Mouse (Mus musculus) forebrain, embryonic 15.5 days (tissue): ENCODE results near the gene Brap. TPM values are rescaled to one million over a fixed set of nuclear protein-coding genes. Genes with fewer than 3 reads are reported as not detected.

Experiments used
- ATAC-seq: fragments of 200-750 bp; cut with Nextera tagmentation; replicated peaks from 2 replicates; pipeline ENCODE4 v1.8.0; 2017; ENCODE audit warnings: mild to moderate bottlenecking, moderate TSS enrichment, moderate library complexity
- H3K27ac ChIP-seq: fragments of 300-500 bp; sonication (generic); replicated peaks from 2 replicates; pipeline ENCODE4 v1.5.1; 2015; ENCODE audit warnings: mild to moderate bottlenecking, inconsistent platforms
- H3K27me3 ChIP-seq: fragments of 300-500 bp; sonication (generic); 2 replicates; pipeline ENCODE4 v1.6.1; 2015; ENCODE audit warnings: inconsistent platforms
- H3K36me3 ChIP-seq: fragments of 300-500 bp; sonication (generic); 2 replicates; pipeline ENCODE4 v1.6.1; 2015; ENCODE audit warnings: mild to moderate bottlenecking, inconsistent platforms
- H3K4me1 ChIP-seq: fragments of 300-500 bp; sonication (generic); 2 replicates; pipeline ENCODE4 v1.6.1; 2015; ENCODE audit warnings: inconsistent platforms
- H3K4me2 ChIP-seq: fragments of 300-500 bp; sonication (generic); replicated peaks from 2 replicates; pipeline ENCODE4 v1.6.1; 2015; ENCODE audit warnings: mild to moderate bottlenecking, inconsistent platforms
- H3K4me3 ChIP-seq: fragments of 300-500 bp; sonication (generic); 2 replicates; pipeline ENCODE4 v1.5.1; 2015; ENCODE audit warnings: mild to moderate bottlenecking, inconsistent platforms
- H3K9ac ChIP-seq: fragments of 300-500 bp; sonication (generic); replicated peaks from 2 replicates; pipeline ENCODE4 v1.6.1; 2015; ENCODE audit warnings: mild to moderate bottlenecking, inconsistent platforms
- H3K9me3 ChIP-seq: fragments of 300-500 bp; sonication (generic); 2 replicates; pipeline ENCODE4 v1.6.1; 2016; ENCODE audit warnings: inconsistent platforms
- WGBS: fragments of 180-500 bp; shearing (Covaris S2); methylation state at CpG from one replicate; pipeline ENCODE4 v1.1.7; 2015; ENCODE audit warnings: mixed read lengths; 5-methylcytosine and 5-hydroxymethylcytosine counted together
- polyA plus RNA-seq: library from polyadenylated mRNA; unstranded; fragments of >200 nt; fragmentation: Nextera tagmentation; extraction: Ambion mirVana; gene quantifications from 2 replicates; pipeline ENCODE4 v1.2.1, GENCODE M21; 2015

Brap gene
- polyA plus RNA-seq, 1 experiment from 2014 or later, result 51.1 TPM

DNA sequence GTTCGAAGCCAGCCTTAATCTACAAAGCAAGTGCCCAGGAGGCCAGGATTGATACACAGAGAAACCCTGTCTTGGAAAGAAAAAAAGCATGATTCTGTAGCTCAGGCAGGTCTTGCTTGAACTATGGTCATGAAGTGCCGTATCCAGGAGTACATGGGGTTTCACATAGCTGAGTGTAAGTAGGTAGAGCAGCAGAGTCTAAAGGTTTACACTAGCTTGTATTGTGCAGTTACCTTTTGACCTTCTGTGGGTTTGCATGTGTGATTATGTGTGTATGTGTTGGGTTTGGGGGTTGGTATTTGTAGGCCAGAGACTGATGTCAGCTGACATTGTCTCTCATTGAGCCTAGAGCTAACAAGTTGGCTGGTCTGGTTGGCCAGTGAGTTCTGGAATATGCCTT is 69.7 kb downstream of the Brap start:
- H3K4me3 ChIP-seq, result no peak overlapping the region
- peaks cover 5% of the 10 kb centered on the region; the same call in 1 of the 2 replicates for H3K36me3 ChIP-seq
- H3K9me3 ChIP-seq, result no peaks in the 10 kb centered on the region
- no peak for ATAC-seq
- H3K27ac ChIP-seq, result no peak overlapping the region
- H3K9ac ChIP-seq, result no peak overlapping the region
- H3K27me3 ChIP-seq, result no peaks in the 10 kb centered on the region
- H3K4me2 ChIP-seq, result no peak overlapping the region
- WGBS, result 97% methylated on average over 2 of the region's 2 CpGs
- H3K4me1 ChIP-seq, result no peaks in the 10 kb centered on the region

DNA sequence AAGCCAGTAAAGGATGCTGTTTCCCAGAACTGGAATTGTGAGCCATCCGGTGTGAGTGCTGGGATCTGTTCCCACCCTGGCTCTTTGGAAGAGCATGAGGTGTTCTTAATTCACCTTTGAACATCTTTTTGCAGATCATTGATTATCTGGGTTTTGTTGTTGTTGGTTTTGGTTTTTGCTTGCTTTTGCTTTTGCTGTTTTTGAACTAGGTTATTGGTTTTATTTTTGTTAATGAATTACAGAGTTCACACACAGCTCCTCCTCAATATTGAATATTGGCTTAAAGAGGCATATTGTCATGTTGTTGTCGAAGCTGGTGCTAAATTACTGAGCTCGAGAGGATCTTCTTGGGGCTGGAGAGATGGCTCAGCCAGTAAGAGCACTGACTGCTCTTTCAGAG is 76.3 kb downstream of the Brap start:
- H3K9me3 ChIP-seq, result no peaks in the 10 kb centered on the region
- no peaks in the 10 kb centered on the region for H3K4me1 ChIP-seq
- H3K9ac ChIP-seq, result no peak overlapping the region
- H3K36me3 ChIP-seq, result peaks cover 5% of the 10 kb centered on the region; the same call in 1 of the 2 replicates
- no peaks in the 10 kb centered on the region for H3K27me3 ChIP-seq
- 94% methylated on average over 3 of the region's 3 CpGs for WGBS
- H3K4me2 ChIP-seq, result no peak overlapping the region
- H3K4me3 ChIP-seq, result no peak overlapping the region
- no peak overlapping the region for H3K27ac ChIP-seq
- ATAC-seq, result no peak

Other genes starting within 250 kb of the Brap start
- gene Tmem116, start 208.7 kb upstream of the Brap start, polyA plus RNA-seq, result 1.0 and 2.2 TPM in 2 replicates
- 137 and 144 TPM in 2 replicates for gene Erp29, start 208.1 kb upstream of the Brap start, polyA plus RNA-seq
- 0.08 TPM in 1 of 2 replicates, not detected in the other for gene Adam1b, start 157.1 kb upstream of the Brap start, polyA plus RNA-seq
- 3.7 and 3.8 TPM in 2 replicates for gene Adam1a, start 115.1 kb upstream of the Brap start, polyA plus RNA-seq
- gene Gm42878, start 115.1 kb upstream of the Brap start, polyA plus RNA-seq, result not detected in 2 replicates
- 57.1 and 61.9 TPM in 2 replicates for gene Mapkapk5, start 114.7 kb upstream of the Brap start, polyA plus RNA-seq
- 97.5 and 97.8 TPM in 2 replicates for gene Aldh2, start 66.7 kb upstream of the Brap start, polyA plus RNA-seq
- gene Acad12, start 41.6 kb upstream of the Brap start, polyA plus RNA-seq, result 1.1 and 1.2 TPM in 2 replicates
- gene Acad10, start within 50 bp of the Brap start, polyA plus RNA-seq, result 1.0 and 1.1 TPM in 2 replicates
- gene Atxn2, start 50.8 kb downstream of the Brap start, polyA plus RNA-seq, result 67.2 and 80.1 TPM in 2 replicates
- 5.9 and 6.7 TPM in 2 replicates for gene Sh2b3, start 177.1 kb downstream of the Brap start, polyA plus RNA-seq
- gene Pheta1, start 188.4 kb downstream of the Brap start, polyA plus RNA-seq, result 58.9 and 59.3 TPM in 2 replicates